Mouse (Mus musculus) ovary, postnatal 14 days (tissue): Measurements from ENCODE around the gene Lancl2.

Experiments
- DNase-seq: peaks from one replicate; pipeline ENCODE4 v3.0.0; 2022; ENCODE audit warnings: low spot score

Lancl2 gene

DNA sequence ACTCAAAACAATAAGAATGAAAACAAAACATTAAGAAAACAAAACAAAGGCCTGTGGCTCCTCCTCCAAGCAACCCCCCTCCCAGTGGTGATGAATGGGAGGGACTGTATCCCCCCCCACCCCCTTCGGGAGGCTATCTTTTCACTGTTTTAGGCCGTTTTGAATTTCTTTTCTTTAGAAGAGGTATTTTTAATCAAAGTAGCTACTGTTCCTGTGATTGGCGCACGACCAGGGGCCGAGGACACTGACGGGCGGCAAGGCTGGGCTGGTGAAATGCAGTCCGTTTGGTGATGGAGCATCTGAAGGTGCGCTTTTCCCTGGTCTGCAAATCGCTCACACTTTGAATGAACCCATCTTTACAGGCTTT lies at the start of gene Lancl2:
TSS of gene Lancl2 (plus strand) at position 165 of the 367 bp plus-strand sequence.
- peak; percentile 15 for DNase-seq

DNA sequence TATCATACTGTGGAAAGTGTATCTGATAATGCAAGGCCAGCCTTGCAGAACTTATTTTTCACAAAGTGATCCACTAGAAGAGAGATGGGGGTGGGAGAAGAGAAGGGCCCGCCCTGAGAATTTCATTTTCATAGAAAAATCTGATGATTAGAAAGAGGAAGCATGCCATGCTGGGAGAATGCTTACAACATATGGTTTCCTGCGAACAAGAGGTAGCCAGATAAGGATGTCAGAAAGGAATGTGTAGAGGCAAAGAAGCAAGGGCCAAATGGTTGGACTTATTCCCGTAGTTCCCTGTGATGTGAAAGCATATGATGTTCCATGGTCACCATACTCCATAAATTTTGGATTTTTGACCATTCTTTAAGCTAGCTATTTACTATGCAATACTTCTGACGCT lies 41.0 kb upstream of the Lancl2 start:
- DNase-seq: no peak

DNA sequence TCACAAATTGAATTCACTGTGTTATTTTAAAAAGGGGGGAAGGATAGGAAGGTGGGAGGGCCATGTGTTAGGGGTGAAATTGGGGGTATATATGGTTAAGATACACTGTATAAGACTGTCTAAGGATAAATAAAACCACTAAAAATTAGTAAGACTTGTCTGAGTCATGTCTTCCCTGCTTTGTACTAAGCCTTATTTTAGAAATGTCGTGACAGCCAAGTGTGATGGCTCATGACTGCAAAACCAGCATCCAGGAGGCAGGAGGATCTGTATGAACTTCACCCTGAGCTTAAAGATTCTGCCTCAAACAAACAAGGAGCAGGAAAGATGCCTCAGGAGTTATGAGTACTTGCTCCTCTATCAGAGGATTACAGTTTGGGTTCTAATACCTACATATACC lies 18.2 kb upstream of the Lancl2 start:
- no peak for DNase-seq

DNA sequence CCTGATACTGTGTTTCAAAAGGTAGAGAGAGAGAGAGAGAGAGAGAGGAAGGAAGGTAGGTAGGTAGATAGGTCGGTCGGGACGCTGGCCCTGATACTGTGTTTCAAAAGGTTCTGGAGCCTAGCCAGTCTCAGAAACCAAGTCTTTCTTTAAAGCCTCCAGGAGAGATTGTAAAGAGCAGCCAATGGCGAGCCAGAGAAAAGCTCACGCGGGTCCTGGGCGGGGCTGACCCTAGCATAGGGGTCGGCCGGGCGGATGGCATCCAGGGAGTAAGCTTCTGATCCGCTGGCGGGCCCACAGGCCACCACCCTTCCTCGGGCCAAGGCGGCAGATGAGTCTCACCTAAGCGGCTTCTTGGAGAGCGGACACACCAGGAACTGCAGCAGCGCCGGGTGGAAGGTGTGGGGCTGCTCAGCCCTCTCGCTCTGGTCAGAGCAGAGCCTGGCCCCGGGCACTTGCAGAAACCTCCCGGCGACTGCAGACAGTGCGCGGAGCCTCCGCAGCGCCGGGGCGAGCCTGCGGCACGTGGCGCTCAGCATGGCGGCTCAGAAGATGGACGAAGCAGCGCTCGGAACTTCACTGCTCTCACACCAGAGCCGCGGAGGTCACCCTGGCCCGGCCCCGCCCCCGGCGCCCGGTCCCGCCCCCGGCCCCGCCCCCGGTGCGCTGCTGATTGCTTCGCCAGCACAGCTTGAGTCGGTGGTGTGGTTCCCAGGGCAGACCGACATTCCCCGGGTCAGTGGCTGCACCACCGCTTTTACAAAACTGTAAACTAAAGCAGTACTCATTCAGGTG lies 10.7 kb upstream of the Lancl2 start, which contains the start of gene Pyurf:
TSS of gene Pyurf (minus strand) at position 612 of the 795 bp plus-strand sequence.
- peak; percentile 68 for DNase-seq

DNA sequence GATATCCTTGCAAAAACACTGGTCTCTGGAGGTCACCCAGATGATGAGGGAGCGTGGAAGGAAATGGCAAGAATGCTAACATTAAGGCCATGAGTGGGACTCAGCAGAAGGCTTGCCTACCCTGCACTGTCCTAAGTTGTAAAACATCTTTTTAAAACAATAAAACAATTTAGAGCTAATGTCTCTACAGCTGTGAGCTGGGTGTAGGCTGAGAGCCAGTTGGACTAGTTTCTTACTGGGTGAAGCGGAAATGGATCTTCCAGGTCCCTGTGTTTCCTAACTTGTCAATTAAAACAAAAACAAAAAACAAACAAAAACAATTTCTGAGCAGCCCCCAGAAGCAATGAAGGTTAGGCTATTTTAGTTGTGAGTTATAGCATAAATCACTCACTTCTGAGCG lies 9.2 kb upstream of the Lancl2 start:
- no peak for DNase-seq

DNA sequence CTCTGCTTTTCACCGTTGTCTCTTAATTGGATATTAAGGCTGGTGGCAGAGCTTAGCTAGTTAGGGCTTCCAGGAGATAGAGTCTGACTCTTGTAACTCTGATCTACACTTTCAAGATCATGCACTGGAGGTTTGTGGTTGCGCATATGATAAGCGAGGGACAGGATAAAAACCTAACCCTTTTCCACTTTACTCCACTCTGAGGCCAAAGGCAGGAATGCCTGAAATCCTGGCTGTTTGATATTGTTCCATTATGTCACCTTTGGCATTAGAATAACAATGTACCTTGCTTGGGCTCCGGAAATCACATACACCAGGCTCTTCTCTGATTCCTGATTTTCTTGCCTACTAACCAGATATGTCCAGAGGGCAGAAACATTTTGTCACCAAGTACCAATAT lies 654 bp upstream of the Lancl2 start:
- DNase-seq: no peak

DNA sequence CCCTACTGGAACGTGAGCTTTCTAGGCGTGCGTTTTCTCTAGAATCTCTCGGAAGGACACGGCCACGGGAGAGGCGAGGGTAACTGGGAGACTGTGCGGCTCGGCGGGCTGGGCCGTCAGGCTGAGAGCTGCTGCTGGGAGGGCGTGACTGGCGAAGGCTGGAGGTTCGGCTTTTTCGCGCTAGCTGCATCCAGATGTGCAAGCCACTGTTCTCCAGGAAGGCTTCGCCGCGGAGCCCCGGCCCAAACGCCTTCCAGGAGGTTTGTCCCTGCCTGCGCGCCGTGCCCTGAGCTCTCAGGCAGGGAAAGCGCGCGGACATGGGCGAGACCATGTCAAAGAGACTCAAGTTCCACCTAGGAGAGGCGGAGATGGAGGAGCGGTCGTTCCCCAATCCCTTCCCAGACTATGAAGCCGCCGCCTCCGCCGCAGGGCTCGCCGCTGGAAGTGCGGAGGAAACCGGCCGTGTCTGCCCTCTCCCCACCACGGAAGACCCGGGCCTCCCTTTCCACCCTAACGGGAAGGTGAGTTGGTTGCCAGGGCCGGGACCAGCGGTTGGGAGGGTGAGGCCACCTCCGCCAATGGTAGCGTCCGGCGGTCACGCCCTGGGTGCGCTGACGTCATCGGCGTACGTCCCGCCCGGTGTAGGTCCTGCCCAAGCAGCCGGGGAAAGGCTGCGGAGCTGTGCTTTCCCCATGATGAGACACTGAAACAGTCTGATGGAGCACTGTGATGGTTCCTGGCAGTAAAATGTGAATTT lies 581 bp downstream of the Lancl2 start:
- peak; percentile 90 for DNase-seq

DNA sequence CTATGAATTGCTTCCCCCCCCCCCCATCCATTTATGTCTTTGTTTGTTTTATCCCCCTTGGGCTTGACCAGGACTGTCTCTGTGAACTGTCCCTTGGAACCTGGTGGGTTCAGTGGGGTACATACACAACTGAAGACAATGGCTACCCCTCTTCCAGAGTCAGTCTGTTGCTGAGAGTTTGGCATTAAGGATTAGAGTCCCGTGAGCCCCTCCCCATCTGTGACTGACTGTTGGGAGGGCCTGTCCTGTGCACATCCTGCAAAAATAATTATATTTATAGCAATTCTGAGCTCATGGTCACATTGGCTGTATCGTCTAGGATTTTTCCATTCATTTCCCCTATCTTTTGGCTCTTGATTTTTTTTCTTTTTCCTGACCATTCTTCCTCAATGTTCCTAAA lies 1.4 kb downstream of the Lancl2 start:
- no peak for DNase-seq

DNA sequence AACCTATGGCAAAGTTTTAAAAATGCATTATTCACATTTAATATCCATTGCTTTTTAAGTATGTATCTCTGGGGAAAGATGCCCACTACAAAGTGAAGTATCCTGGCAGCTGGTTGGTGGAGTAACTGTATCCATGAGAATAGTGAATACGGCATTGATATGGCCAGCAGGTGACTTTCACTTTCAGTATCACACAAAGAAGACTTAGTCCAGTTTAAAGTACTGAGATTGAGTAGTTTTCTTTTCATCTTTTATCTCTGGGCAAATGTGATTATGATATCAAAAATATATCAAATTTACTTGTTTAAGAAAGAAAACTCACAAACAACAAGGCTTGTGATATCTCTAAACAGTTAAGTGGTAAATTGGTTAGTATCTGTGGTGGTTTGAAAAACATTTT lies 4.4 kb downstream of the Lancl2 start:
- no peak for DNase-seq

DNA sequence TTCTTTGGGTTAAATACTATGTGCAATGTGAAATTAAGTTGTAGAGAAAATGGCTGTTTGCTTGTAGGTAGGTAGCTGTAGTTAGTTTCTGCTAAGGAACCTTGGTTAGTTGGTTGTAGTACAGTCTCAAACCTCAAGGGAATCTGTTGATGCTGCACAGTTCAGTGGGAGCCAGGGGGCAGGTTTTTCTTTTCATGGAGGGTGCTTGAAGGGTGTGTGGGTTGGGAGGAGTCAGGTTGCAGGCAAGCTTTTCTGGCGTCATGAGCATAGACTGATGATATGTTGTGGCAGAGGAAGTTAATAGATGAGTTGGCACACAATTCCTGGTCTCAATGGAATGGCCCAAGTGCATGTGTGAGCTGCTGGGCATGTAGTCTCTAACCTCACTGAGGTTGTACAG lies 9.4 kb downstream of the Lancl2 start:
- DNase-seq: no peak

DNA sequence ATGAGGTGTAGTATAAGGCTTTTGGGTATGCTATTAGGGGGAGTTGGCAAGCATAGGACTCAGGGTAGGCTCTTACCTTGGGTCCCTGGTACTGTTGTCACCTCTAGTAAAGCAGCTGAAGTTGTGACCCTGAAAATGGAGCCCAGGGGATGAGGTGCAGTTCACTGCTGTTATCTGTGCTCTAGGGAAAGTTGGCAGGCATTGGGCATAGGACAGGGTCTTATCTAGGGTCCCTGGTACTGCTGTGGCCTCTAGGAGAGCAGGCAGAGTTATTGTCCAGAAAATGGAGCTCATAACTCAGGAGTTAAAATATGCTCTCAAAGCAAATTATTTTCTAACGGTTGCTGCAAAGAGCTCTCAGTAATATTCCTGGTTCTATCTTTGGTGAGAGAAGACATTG lies 19.0 kb downstream of the Lancl2 start:
- no peak for DNase-seq

DNA sequence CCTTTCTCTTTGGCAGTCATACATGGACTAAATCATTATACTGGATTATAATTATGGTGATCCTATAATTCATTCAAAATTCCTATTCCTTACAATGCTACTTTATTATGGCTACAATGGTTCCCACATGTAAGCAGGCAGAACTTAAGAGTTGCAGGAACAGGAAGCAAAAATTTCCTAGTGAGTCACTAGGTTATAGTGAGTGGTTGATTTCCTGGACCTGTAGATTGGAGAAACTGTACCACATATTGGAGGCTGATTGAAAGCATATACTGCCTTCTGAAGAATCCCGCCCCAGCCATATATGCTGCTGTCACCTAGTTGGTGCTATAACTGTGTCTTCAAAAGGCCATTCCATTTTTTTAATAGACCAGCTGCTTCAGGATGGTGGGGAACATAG lies 40.4 kb downstream of the Lancl2 start:
- no peak for DNase-seq

DNA sequence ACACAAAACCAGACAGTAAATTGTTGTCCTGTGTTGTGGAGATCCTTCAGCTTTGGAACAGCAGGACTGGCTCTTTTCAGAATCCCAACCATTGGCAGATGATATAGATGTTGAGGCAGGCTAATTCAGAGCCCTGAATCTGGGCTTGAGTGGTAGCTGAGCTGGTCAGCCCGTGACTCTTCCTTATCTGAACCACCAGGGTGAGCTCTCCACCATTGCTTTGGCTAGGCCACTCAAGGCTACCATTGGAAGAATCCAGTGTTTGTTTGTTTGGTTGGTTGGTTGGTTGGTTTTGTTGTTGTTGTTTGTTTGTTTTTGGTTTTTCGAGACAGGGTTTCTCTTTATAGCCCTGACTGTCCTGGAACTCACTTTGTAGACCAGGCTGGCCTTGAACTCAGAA lies 41.0 kb downstream of the Lancl2 start:
- DNase-seq: no peak

DNA sequence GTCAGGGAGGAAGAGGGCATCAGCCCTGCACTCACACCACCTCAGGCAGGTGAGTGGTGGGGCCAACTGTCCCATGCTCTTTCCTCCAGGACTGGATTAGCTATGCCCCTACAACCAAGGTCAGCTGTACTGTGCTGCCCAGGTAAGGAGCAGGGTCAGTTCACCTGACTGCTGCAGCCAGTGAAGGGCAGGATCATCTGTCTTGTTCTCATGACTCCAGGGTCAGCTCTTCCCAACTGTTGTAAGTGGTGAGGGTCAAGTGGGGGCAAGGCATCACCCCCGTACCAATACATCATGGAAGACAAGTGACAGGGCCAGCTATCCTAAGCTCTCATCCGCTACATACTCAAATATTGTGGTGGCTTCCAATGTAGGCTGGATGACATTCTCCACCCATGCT lies 41.8 kb downstream of the Lancl2 start:
- DNase-seq: no peak

DNA sequence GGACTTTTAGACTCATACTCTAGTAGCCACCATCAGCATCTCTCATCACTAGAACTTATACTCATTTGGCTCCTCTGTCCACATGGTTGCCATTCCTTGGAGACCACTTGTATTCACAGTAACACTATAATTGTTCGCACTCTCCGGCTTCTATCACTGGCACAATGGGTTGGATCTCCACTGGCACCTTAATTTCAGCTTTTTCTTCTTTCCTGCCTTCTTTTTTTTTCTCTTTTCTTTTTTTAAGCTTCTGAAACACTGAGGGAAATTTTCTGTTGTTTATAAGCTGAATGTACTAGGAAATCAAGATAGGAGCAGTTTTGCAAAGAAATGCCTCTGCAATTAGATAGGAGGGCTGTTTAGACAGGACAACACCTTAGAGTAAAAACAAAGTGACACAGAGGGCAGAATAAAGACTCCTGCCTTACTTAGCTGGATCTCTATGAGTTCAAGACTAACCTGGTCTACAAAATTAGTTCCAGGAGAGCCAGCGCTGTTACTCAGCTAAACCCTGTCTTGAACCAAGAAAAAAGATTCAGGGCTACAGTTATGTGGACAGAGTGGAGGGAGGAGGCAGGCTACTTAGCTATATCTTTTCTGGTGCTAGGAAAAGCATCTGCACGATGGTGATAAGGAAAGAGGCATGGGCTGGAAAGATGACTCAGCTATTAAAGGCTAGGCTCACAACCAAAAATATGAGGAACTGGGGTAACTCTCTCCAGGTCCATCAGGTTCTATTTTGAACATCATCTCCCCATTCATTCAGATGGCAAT lies 42.8 kb downstream of the Lancl2 start:
- no peak for DNase-seq

DNA sequence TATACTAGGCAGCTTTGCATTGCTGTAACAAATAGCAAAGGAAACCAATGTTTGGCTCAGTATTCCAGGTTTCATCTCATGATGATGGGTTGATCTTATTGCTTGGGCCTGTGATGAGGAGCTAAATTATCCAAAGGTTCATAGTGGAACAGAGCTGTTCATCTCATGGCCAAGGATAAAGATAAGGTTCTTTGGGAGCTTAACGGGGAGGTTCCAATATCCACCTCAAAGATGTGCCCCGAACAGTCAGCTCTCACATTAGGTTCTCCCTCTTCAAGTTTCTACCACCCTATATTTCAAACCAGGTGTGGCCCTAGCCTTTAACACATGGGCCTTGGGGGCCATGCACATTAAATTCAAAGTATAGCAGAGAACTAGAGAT lies 43.4 kb downstream of the Lancl2 start:
- no peak for DNase-seq

DNA sequence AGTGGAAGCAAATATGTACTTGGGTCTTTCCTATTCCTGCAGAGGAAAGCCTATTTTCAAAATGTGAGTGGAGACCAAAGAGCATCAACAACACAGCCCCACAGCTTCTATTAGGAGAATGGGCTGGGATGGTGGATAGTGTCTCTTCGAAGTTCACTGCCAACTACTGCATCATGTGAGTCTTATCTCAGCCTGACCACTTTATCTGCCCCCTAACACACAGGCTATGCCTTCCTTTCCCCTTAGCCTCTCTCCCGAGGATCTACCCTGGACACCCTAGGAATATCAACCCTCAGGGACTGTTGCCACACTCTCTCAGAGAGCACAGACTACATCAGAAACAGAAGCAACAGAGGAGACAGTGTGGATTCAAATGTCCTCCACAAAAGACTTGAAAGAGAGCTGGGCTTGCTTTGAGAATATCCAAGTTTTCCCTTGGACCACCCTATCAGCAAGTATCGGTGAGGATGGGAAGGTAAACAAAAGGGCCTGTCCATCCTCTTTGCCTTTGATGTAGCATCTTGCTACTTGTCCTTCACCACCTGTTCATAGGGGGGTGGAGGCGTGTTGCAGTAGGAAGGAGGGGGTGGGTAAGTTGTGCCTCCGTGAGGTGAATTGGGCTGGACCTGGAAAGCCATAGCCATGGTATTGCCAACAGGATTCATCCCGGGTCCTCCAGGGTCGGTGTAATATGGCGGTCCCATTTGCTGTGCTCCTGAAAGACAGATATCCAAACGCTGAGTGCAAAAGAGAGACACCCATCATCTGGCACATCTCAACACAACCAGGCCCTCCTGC lies 51.8 kb downstream of the Lancl2 start:
- no peak for DNase-seq

DNA sequence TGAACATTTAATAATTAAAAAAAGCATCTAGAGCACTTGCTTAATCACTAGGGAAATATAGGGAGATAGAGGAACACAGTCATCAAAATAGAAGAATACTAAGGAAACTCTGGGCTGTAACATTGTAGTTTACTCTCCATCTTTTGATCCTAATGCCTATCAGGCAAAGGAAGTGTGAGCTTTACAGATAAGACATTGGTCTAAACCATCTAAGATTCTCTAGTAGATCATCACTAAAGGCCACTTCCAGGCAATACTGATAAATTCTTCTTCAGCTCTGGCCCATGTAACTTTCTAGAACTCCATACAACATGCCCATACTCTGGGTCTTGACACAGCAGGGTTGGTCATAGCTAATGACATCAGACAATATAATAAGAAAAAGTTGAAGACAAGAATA lies 60.7 kb downstream of the Lancl2 start:
- DNase-seq: no peak

DNA sequence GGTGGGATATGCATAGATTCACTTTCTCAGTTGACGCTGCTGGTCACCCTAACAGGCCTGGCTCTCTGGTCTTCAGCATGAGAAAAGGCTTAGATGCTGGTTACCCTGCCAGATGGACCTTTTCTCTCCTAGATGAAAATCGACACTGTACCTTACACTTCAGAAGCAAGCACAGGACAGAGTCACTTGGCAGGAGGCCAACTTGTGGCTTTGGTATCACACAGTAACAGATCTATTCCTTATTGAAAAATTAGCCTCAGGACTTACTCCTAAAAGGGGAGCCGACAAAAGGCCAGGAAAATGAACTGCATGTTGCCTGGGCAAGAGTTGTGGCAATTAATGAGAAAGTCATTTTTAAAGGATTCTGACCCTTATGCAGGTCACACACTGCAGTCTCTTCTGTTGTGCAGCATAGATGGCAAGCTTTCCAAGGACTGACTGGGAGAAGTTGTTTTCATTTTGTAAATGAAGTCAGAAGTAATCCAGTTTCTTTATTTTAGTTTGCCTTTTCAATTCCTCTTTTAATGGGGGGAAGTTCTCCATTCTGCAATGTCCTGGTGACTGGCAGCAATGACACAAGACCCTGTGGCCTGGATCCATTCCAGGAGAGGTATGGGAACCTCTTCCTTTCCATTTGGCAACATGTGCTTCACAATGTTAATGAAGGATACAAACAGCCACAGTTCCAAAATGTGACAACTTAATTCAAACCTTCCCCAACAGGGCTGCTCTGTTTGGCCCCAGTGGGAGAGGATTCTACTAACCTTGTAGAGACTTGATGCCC lies 62.9 kb downstream of the Lancl2 start:
- DNase-seq: no peak

DNA sequence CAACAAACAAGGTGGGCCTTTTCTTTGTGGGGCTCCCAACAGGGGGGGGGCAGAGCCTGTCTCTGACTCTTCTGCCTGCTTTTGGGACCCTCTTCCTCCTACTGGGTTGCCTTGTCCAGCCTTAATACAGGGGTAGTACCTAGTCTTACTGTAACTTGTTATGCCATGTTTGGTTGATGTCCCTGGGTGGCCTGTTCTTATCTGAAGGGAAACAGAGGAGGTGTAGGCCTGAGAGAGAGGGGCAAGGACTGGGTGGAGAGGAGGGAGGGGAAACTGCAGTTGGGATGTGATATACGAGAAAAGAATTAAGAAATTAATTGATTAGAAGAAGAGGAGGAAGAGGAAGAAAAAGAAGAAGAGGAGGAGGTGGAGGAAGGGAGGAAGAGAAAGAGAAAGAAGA lies 63.9 kb downstream of the Lancl2 start:
- DNase-seq: no peak
